Mouse (Mus musculus) thymus, adult 18-20 months (tissue): ENCODE results near the gene A230072I06Rik.

Experiments used
- DNase-seq, 2 experiments: peaks; one replicate each; pipeline ENCODE4 v3.0.0; 2022; ENCODE audit warnings: mixed read lengths in 2 of 2

The A230072I06Rik gene

DNA sequence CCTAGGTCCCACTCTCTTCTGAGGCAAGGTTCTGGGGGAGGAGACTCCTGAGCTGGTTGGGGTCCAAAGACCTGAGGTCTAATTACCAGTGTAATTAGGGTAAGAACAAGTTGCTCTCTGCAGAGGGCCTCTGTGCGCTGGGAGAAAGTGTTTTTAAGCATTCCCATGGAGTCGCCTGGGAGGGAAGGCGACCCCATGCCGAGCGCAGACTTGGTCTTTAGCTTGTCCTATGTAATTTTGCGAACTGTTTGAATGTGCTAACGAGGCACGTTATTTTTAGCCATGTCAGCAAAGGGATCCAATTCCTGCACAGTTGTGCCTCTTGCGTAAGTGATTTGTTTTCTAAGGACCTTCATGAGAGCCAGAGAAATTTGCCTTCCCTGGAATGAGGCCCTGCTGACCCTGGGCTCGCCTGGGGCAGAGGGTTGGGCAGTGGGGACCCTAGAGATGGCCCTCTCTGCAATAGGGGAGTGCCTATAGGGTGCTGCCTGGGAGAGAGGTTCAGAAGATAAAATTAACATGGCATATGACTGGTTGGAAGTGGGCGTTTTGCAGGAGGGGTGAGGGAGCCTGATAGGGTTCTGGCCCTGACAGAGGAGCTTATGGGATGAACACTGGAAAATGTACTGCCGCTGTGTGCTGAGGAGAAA lies at the start of gene A230072I06Rik:
Gene A230072I06Rik (plus strand): TSS at position 157 of the 650 bp plus-strand sequence.
- DNase-seq: no peak

DNA sequence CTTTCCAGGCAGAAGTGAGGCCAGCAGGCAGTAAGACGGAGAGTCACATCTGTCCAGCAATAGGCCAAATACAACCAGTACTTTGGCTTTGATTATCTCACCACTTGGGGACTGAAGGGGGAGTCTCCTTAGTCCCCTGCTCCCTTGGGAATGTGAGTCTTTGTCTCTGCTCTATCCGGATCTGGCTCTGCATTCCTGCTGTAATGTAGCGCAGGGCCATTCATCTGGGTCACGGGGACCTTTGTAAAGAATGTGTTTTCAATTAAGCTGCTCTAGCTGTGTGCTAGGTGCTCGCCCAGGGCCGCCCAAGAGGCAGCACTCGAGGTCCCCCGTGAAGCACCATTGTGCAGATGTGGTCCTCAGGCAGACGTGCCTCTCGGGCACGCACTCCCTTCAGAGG lies 44.6 kb upstream of the A230072I06Rik start:
- no peak for DNase-seq

DNA sequence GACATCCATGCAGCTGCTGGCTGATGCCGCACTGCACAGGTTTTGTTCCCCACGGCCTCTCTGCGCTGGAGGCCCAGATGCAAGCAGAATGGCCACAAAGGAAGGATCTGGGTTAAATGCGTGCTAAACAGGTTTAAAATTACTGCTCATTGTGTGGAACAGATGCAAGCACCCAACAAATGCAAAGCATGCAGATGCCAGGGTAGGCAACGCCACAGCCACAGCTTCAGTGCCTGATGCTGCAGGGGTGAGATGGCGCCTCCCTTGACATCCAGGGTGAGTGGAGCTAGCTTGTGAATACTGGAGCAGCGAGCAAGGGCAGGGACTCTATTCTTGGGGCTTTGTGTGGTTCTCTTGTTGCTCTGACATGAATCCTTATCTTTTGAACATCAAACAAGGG lies 39.8 kb upstream of the A230072I06Rik start:
- DNase-seq: no peak

DNA sequence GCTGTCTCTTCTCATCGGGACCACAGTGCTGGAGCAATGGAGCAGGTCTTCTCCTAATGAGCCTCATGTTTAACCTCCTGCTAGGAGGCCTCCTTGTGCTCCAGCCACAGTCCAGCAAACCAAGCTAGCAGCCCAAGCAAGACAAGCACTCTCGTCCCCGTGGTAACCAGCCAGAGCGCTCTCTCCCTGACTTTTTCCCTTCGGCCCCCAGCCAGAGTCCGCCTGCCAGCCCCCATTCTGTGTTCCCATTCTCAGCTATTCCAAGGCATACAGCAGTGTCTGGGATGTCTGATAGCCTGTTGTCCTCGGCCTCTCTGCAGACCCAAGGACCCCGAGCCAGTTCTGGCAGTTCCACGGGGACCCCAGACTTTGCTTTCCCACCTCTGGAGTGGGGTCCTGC lies 38.5 kb upstream of the A230072I06Rik start:
- DNase-seq: no peak

DNA sequence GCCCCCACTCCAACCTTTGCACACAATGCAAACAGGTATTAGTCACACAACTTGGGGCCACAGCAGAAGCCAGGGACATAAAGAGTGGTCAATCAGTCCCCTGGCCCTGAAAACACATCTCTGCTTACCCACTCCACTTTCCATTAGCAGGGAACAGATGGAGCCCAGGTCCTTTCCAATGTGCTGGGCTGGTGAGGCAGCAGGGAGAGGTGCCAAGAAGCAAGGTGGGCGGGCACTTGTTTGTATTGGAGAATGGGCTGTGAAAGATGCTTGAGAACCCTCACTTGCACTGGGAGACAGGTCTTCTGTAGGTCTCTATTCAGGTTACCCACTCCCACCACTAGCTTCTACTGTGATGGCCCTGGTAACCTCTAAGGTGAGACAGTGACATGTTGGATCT lies 34.9 kb upstream of the A230072I06Rik start:
- DNase-seq: no peak

DNA sequence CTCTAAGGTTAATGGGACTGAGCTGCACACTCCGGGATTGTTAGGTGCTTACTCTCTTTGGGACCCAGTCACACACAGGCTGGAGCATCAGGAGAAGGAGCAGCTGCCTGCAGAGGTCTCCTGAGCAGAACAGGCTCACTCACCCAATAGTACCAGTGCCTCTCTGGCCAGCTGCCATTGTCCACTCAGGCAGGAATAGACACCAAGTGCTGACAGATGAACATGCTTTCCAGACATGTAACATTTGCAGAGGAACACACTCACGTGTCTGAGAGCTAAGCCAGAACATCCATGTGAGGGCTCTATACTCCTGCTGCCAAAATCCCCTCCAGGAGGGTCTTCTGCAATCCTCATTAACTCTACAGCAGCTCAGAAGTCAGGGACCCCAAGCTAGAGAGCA lies 18.7 kb upstream of the A230072I06Rik start:
- DNase-seq: no peak

DNA sequence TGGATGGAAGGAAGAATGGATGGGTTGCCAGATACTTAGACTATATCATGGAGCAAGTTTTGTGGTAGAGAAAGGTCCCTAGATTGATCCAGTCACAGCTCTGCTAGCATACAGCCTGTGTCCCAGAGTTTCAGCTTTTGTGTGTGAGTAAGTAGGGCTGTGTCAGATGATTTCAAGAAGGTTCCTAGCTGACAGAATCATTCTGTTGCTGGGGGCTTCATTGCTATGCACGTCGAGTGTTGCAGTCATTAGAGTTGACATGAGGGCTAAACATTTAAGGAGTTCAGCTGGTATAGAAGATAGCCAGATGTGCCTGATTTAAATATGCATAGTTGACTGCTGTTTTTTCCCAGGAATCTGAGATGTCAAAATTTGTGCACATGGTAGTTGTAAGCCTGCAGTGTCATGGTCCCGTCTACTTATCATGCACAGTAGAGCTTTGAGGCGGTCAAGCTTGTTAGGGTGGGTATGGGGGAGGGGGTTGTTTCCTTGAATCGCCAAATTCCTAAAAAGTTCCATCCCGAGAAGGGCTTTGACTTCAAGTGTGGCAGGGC lies 18.1 kb upstream of the A230072I06Rik start:
- no peak for DNase-seq

DNA sequence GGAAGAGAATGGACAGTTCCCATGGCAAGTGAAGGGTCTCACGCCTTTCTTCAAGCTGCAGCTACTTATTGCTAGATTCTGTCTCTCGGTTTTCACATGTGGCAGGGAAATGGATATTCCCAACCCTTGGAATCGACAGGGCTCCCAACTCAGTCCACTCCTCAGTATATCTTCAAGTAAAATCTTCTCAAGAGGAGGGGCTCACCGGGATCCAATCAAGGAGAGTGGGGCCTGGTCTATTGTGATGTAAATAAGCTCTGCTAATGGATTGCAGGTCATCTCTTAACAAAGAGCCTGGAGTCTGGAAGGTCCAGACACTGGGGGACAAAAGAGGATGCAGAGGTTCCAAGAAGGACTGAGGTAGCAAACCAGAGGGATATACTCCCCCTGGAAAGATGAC lies 17.1 kb upstream of the A230072I06Rik start:
- DNase-seq: no peak

DNA sequence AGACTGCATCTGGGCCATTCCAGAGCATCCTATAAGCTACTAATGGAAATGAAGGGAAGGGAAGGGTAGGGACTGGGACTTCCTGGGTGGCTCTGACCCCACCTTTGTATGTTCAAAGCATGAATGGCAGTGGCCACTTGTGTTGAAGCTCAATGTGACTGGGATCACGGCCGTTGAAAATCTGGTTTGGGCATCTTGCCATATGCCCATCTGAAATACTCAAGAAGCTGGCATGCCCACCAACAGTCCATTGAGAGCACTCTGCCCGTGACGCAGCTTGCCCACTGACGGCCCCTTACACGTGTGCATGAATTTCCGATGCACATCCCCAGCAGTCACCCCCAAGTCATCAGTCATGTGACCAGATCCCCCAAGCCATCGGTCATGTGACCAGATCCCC lies 13.6 kb upstream of the A230072I06Rik start:
- DNase-seq: no peak

DNA sequence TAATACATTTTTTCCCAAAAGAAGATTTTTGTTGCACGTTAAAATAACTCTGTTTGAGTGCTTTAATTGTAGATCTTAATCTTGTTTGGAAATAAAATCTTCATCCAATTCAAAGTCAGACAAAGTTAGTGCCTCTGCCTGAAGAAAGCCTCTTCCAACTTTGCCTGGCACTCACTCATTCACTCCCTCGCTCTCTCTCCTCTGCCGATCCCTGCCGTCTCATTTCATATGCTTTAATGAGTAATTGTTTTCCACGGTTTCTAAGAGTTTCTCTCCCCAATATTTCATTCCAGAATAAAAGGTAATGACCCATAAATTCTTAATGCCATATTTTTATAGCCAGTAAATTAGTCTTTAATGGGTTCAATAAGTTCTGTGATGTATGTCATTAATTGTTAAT lies 10.8 kb upstream of the A230072I06Rik start:
- no peak for DNase-seq

DNA sequence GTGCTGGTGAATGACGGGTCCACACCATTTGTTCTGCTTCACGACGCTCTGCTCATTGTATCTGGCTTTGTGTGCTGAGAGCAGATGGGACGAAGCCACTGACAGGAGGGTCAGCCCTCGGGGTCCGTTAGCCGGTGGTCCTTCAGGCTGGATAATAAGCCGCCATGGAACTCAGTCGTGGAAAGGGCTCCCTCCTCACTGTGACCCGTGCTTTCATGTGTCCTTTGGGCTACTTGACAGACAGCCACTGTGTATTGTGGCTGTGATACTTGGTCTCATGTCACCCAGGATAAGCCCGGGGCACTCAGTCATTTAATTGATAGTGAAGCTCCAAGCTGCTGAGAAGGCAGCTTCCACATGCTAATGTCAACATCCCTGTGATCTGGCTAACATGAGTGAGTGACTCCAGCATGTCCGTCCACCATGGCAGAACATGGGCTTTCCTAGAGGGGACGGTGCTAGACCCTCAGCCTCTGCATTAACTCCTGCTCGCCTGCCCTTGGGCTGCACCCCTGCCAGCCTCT lies 10.3 kb upstream of the A230072I06Rik start:
- no peak for DNase-seq

DNA sequence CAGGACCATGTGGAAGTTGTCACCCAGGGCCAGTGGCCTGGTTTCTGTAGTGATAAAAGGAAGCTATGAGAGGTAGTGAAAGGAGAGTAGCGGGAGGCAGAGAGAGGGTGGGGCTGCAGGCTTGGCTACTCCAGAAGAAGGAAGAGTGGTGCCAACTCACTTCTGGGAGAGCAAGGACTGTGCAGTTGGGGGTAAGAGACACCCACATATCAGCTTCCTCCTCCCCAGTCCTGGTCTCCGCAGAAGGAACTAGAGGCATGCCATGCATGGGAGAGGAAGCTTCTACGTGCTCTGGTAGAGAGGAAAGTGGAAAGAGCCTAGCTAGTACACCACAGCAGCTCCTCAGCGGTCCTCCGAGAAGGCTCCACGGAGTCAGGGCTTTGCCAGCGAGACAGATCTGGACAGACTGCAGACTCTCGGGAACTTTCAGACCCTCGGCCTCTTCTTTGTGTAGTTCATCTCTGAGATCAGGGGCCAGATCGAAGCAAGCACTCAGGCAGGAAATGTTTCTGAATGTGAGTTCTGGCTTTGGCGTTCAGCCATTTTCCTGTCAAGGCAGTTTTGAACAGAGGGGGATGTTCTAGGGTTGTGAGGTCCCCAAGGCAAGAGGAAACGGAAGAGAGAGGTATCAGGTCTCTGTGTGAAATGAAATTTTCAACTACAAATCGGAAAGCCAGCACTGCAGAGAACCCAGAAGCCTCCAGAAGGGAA lies 1.0 kb downstream of the A230072I06Rik start:
- no peak for DNase-seq

DNA sequence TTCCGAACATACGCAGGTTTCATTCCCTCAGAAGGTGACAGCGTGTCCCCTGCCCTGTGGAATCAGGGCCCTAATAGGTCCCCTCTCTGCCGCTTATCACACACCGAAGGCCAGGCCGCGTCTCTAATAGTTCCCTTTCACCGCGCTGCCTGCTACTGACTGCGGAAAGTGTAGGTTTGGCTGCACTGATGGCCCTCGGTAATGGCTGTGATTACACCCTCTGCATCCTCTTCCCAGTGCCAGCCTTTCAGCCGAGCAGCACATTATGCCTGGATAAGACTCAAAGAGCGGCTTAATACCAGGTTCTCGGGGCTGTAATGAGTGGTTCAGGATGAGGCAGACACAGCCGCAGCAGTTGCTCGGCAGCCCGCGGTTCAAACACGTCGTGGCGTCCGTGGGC lies 3.5 kb downstream of the A230072I06Rik start:
- no peak for DNase-seq

DNA sequence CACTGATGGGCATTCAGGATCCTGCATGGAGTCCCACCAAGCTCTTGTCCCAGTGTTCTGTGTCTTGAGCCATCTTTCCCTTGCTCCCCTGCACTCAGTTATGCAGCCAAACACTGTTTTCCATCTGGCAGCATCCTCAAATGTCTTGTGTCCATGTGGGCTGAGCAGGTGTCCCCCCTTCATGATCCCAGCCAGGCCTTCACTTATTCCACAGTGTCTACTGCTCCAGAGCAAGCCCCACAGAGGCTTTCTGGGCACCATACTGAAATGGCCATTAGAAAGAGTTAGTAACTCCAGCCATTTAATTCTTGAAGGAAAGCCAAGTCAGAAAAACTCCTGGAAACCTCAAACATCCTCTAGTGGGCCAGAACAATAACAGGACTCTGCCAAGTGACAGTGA lies 11.9 kb downstream of the A230072I06Rik start:
- DNase-seq: no peak

DNA sequence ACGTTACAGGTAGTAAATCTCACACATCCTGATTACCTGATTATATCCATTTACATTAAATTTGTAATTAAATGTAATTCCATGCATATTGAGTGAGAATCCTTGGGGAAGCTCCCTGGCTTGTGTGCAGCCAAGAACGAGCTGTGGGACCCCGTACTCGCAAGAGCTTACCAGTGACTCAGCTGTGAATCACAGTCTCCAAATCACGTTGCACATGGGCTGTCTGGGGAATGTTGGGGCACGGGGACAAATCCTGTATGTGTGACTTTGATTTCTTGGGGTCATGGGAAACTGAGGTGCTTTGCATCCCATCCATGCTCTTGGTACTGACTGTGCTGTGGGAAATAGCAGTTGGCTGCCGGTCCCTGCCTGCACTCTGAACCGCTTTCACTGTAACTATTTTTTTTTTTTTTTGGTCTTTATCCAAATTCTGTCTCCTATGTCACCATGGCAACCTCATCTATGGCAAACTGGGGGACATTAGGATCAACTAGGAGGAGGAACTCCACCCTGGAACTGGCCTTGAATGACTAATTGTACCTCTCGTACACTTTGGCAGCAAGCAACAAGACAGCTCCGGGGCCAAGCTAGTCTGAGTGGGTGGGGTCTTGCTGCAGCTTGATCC lies 19.8 kb downstream of the A230072I06Rik start:
- no peak for DNase-seq

DNA sequence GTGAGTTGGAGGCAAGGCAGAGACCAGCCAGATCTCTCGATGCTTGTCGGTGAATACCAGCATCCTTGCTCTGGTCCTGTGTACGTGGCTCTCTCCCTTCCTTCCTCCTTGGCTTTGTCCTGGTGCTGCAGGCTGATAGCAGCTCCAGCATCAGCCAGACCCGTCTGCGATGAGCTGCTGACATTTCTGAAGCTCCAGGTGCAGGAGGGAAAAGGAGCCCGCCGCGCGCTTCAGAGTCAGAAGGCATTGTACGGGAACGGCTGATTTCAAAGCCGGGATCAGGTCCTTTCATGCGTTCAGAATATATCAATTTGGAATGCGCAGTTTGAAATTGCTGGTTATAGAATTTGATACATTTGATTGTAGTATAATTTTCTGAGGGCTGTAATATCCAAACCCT lies 23.4 kb downstream of the A230072I06Rik start:
- no peak for DNase-seq

DNA sequence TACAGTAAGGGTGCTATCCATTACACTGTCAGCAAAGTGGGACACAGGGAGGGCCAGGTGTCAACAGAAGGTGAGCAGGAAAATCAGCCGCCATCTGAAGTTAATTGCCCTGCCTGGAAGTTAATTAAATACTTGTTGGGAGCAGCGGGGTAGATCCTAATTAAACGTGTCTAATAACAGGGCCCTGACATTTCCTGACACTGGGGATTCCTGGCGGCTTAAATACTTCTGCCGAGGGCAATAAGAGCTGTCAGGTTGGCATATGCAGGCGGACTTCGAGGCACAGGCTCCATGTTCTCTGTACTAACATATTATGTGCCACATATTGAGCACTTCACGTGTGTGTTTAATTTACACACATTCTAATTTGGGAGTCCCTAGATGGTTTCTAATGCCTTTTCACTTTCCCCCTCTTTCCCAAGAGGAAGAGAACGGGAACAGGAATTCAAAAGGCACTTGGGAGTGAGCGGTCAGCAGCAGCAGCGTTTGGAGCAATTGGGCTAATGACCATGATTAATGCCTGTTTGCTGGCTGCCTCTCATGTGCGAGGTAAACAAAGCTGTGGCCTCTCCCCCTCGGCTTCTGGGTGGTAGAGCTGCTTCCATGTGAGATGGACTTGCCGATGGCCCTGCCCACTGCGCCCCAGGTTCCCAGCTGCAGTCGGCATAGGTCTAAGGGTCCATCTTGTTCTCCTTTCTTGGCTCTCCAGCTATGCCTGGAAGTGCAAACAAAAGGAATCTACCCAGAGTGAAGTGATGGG lies 34.5 kb downstream of the A230072I06Rik start:
- no peak for DNase-seq

DNA sequence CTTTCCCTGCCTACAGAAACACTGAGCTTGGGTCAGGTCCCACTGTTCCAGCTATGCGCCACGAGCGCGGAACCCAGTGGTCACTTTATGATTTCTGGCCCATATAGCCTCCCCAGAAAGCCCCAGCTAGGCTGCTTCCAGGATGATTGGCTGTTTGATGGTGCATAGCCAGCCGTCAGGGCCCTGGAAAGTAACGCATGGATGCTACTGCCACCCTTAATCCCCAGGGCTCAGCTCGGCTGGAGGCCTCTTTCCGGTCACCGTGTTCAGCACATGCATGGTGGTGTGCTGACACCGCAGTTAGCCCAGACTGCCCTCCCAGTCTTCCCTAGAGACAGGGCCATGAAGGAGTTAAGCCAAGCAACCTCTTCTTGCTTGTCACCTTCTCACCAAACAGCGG lies 35.6 kb downstream of the A230072I06Rik start:
- DNase-seq: no peak

DNA sequence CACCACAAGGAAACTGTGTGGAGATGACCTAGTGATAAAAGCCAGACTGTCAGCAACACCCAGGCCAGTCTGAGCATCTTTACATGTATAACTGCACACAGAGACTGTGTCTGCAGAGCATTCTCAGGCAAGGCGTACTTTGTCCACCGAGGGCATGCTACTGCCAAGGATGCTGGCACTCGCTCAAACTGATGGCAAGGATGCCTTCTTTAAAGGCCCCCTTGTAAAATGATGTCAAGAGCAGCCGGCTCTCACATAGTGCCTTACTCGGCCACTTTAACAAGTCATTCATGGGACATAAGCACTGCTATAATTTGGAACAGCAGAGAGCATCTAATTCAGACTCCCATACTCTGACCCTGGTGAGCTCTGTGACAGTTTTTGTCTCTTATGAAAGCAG lies 36.6 kb downstream of the A230072I06Rik start:
- DNase-seq: no peak

DNA sequence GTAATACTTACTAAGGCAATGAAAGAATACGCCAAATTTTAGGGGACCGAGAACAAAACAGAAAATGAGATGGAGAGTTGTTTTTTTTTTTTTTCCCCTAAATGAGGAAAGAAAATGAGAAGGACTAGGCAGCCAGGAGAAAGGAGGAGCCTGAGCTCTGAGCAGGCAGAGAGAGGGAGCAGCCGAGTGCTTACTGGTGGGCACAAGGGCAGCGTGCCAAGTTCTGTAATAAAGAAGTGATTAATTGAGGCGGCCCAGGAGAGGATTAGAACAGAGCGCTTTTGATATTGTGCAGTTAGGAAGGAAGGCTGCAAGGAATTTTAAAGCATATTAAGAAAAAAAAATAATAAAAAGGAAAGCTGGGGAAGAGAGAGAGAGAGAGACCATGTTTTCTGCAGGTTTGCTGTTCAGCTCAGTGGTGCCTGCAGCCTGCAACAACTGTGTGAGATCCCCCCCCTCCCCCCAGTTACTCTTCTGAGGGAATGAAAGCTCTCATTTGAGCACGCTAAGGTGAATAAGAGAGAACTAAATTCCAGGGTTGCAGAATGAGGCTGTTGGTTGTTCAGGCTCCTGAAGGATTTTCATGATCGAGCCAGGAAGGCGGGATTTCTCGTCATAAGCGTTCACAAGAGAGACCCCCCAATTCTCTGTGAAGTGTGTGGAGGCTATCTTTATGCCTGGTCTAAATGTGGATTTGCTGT lies 41.3 kb downstream of the A230072I06Rik start:
- DNase-seq: no peak

DNA sequence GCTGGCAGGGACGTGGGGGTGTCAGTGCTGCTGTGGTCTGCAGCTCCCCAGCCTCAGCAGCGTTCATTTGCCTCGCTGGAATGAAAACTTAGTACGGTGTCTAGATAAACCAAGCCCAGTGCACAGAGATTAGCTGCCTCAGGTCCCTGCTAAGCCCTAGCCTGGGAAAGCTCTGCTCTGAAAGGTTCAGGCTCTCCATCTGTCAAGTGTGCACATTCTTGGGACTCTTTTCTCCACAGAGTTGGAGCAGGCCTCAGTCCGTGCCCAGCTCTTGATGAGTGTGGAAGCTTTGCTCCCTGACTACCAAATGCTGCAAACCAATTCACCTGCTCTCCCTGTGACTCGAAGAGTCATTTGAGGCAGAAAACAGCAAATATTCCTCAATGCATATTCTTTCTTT lies 43.5 kb downstream of the A230072I06Rik start:
- no peak for DNase-seq

DNA sequence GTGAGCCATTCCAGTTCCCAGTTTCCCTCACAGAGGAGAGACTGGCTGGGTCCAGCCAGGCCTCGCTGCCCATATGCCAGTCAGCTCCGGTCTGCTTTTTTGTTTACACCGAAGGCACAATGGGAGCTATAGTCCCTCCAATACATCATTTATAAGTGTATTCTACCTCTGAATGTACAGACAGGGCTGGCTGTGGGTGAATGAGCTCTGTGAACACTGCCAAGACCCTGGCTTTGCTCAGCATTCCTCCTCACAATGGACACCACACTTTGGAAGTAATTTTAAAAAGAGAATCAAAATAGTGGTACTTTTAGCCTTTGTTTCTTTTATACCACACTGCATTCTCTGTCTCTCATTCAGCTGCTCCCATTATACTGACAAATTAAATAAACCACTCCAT lies 44.6 kb downstream of the A230072I06Rik start:
- no peak for DNase-seq
